Mouse (Mus musculus) liver, postnatal 0 days (tissue): ENCODE measurements around the gene Klkb1.

Experiments used
- CTCF ChIP-seq: sonication (generic); IDR thresholded peaks from 2 replicates; pipeline ENCODE4 v1.5.1; 2016; ENCODE audit warnings: antibody characterized with exemption, low read depth
- EP300 ChIP-seq: IDR thresholded peaks from 2 replicates; pipeline ENCODE4 v1.6.1; 2016; ENCODE audit warnings: antibody characterized with exemption, low read depth, mild to moderate bottlenecking

DNA sequence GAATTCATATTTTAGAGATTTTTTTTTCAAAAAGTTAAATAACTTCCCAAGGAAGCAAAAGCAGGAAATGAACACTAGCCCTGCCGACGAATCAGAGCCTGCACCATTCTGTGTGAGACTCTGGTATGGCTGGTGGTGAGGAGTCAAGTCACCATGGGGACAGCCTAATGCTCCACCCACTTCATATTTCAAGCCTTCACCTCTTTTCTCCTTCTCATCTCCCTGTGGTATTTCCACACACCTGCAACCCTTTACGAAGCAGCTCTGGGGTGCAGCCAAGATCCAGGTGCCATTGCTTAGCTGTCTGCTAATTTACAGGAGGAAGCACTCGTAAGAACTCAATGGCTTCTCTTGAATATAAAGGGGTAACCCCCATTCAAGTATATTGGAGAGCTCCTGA, 16.3 kb upstream of the Klkb1 start:
- TF ChIP-seq CTCF (no peak), EP300 (no peak)
